Mouse (Mus musculus) lung, embryonic 15.5 days (tissue): ENCODE data around the gene Syap1. TPM values are rescaled to one million over a fixed set of nuclear protein-coding genes. Genes with fewer than 3 reads are reported as not detected.

Source experiments
- ATAC-seq: fragments of 200-750 bp; cut with Nextera tagmentation; 2 replicates; pipeline ENCODE4 v1.8.0; 2017; ENCODE audit warnings: moderate number of reproducible peaks, borderline replicate concordance; ENCODE audit not compliant: low FRiP score, low TSS enrichment; ENCODE audit errors: extremely low read depth
- H3K27ac ChIP-seq: fragments of 300-500 bp; sonication (generic); 2 replicates; pipeline ENCODE4 v1.5.1; 2015; ENCODE audit warnings: moderate library complexity, mild to moderate bottlenecking, inconsistent platforms
- H3K27me3 ChIP-seq: fragments of 300-500 bp; sonication (generic); 2 replicates; pipeline ENCODE4 v1.6.1; 2015; ENCODE audit warnings: inconsistent platforms
- H3K36me3 ChIP-seq: fragments of 300-500 bp; sonication (generic); 2 replicates; pipeline ENCODE4 v1.6.1; 2015; ENCODE audit warnings: inconsistent platforms
- H3K4me1 ChIP-seq: fragments of 300-500 bp; sonication (generic); 2 replicates; pipeline ENCODE4 v1.6.1; 2015; ENCODE audit warnings: inconsistent platforms
- H3K4me2 ChIP-seq: fragments of 300-500 bp; sonication (generic); 2 replicates; pipeline ENCODE4 v1.6.1; 2015; ENCODE audit warnings: inconsistent platforms, mild to moderate bottlenecking, moderate library complexity
- H3K4me3 ChIP-seq: fragments of 300-500 bp; sonication (generic); 2 replicates; pipeline ENCODE4 v1.5.1; 2015; ENCODE audit warnings: mild to moderate bottlenecking, inconsistent platforms
- H3K9ac ChIP-seq: fragments of 300-500 bp; sonication (generic); 2 replicates; pipeline ENCODE4 v1.6.1; 2015; ENCODE audit warnings: inconsistent platforms
- H3K9me3 ChIP-seq: fragments of 300-500 bp; sonication (generic); 2 replicates; pipeline ENCODE4 v1.6.1; 2016; ENCODE audit warnings: inconsistent platforms
- WGBS: fragments of 180-500 bp; shearing (Covaris S2); methylation state at CpG from one replicate; pipeline ENCODE4 v1.1.7; 2015; 5-methylcytosine and 5-hydroxymethylcytosine counted together
- microRNA counts: library from miRNA; unstranded; fragments of <30 nt; microRNA quantifications from one replicate; lab custom pipeline; 2016
- microRNA-seq: library from miRNA; unstranded; fragments of <30 nt; microRNA quantifications from one replicate; pipeline ENCODE4, GENCODE M21; 2016
- polyA plus RNA-seq: library from polyadenylated mRNA; unstranded; fragments of >200 nt; fragmentation: Nextera tagmentation; extraction: Ambion mirVana; gene quantifications from 2 replicates; pipeline ENCODE4 v1.2.1, GENCODE M21; 2015

Gene Syap1
- polyA plus RNA-seq, 1 experiment from 2014 or later: 41.5 TPM

DNA sequence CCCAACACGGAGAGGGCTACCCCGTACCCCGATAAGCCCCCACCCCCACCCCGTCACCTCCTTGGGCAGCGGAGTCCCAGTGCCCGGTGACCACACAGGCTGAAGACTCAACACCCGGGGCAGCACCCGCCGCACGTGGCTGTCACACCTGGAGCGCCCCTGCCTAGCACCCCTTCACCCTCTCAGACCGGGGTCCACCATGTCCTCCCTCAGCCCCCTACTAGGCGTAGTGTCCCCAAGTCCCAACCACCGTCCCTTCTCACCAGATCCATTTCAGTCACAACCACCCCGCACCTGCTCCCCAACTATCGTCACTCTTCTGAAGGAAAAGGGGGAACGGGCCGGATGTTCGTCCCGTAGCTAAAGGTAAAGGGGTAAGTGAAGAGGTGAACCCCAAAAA lies 59.5 kb downstream of the Syap1 start:
- Histone ChIP-seq H3K4me1 (no peaks in the 10 kb centered on the region), H3K27ac (no peak overlapping the region), H3K27me3 (no peaks in the 10 kb centered on the region), H3K9ac (peak overlapping the region; percentile 53), H3K4me2 (peak overlapping the region; percentile 86), H3K36me3 (no peaks in the 10 kb centered on the region), H3K9me3 (no peaks in the 10 kb centered on the region), H3K4me3 (peak overlapping the region; percentile 62)
- 0 out of 2 replicates have a peak, but pooled peaks have one; percentile 16 for ATAC-seq
- WGBS: 28% methylated on average over 16 of the region's 20 CpGs

DNA sequence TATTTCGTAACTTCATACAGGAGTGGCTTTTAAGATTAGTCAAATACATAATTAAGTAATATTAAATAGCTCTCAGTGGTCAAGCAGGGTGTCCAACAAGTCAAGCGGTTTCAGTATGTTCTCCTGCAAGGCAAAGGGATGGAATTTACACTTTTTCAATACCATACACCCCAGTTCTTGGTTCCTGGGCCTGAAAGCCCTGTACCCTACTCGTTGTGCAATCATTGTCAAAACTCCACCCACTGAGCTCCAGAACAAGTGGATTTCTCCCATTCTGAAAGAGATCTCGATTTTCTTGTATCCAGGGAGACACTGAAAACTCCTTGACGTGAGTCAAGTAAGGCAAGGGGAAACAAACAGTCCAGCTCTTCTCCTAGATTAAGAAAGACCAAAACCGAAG lies 60.2 kb downstream of the Syap1 start:
- Histone ChIP-seq H3K27me3 (no peaks in the 10 kb centered on the region), H3K4me3 (peak overlapping the region; percentile 62), H3K9ac (no peak overlapping the region), H3K4me1 (no peaks in the 10 kb centered on the region), H3K9me3 (no peaks in the 10 kb centered on the region), H3K4me2 (peak overlapping the region; percentile 86), H3K27ac (no peak overlapping the region), H3K36me3 (no peaks in the 10 kb centered on the region)
- no peak for ATAC-seq
- 32% methylated on average over 6 of the region's 6 CpGs for WGBS

MicroRNA genes within 50 kb of the gene (microRNA counts, 519-probe panel; counts per million panel counts)
- microRNA mmu-miR-3473 (lab: Ali Mortazavi, UCI): 2,530 counts per million, percentile 54 among the panel's probes with 10 or more counts

Small RNAs within 50 kb of the gene (microRNA-seq; reads per million reads assigned to microRNA genes)
- not detected for gene Mir3473a

Other genes with a start within 250 kb of the Syap1 start
- gene Reps2, start 244.8 kb downstream of the Syap1 start, polyA plus RNA-seq: 0.52 and 0.61 TPM in 2 replicates
- gene Rbbp7, start 128.0 kb downstream of the Syap1 start, polyA plus RNA-seq: 559 and 561 TPM in 2 replicates
- 12.2 and 13.1 TPM in 2 replicates for gene Txlng, start 59.0 kb downstream of the Syap1 start, polyA plus RNA-seq
- gene Ctps2, start 12.8 kb upstream of the Syap1 start, polyA plus RNA-seq: 90.0 and 90.9 TPM in 2 replicates
- gene S100g, start 76.2 kb upstream of the Syap1 start, polyA plus RNA-seq: 0.89 and 2.6 TPM in 2 replicates